Mouse (Mus musculus) layer of hippocampus, postnatal 25 days (tissue): ENCODE results near the gene Hoxd3. TPM values are rescaled to one million over a fixed set of nuclear protein-coding genes. Genes with fewer than 3 reads are reported as not detected.

ENCODE experiments used
- DNase-seq, 2 experiments: peaks; one replicate each; pipeline ENCODE4 v3.0.0; 2022; ENCODE audit warnings: mixed read lengths in 2 of 2, low spot score in 1 of 2; ENCODE audit errors: extremely low spot score in 1 of 2
- microRNA-seq, 2 experiments: library from miRNA; unstranded; fragments of <30 nt; microRNA quantifications; one replicate each; pipeline ENCODE4 v1.2.0; 2021
- total RNA-seq, 2 experiments: library from RNA; stranded (reverse); gene quantifications; 2 replicates each; pipeline ENCODE4 v1.2.3; 2021

Hoxd3 gene
- total RNA-seq, 2 experiments from 2014 or later: not detected

DNA sequence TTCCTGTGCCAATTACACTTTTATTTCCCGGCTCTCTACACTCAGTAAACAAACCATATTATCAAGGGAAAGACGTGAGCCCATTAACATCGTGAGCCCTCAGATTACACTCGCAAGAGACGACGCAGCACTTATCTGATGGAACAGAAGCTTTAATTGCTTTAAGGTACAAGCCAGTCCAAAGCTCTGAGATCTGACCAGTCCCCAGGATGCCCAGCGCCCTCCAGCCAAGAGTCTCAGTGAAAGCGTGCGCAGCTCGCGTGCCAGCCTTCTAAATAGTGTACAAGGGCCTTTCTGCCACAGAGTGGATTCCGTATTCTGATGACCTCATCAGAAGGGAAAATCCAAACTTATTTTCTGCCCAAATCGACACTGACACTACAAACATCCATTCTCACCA lies 50.2 kb downstream of the Hoxd3 start:
- no peak for DNase-seq

DNA sequence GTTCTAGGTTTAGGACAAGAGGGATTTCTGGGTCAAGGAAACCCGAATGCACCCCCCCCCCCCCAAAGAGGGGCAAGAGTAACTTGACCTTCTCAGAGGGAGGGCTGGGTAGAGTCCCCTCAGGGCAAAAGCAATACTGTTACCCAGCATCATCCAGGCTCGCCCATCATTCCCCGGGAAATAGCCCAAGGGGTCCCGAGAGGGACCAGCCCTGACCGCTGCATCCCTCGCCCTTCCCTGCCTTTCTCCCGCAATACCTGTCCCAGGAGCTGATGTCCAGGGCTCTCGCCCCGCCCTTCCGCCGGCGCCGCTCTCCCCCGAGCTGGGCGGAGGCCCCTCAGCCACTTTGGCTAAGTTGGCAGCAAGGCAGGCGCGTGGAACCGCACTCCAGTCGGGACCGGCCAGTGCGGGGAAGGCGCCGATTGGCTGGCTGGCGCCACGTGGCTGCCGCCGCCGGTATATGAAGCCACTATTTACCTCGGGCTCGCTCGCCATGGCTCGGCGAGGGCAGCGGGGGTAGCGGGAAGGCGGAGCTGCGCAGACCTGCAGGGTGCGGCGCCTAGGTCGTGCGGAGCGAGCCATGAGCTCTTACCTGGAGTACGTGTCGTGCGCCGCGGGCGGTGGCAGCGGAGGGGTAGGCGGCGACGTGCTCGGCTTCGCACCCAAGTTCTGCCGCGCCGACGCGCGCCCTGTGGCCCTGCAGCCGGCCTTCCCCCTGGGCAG lies 51.0 kb downstream of the Hoxd3 start, which contains the start of gene Hoxd1:
Gene Hoxd1 (plus strand): TSS at position 459 of the 723 bp plus-strand sequence.
- no peak for DNase-seq

DNA sequence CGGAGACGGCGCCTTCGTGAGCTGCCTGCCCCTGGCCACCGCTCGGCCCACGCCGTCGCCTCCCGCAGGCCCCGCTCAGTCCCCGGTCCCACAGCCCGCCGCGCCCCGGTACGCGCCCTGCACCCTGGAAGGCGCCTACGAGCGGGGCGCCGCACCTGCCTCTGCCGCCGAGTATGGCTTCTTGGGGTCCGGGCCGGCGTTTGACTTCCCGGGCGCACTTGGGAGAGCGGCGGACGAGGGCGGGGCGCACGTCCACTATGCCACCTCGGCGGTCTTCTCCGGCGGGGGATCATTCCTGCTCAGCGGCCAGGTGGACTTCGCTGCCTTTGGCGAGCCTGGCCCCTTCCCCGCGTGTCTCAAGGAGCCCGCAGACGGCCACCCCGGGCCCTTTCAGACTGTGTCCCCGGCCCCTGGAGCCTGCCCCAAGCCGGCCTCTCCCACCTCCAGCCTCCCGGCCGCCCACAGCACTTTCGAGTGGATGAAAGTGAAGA lies 51.6 kb downstream of the Hoxd3 start:
- no peak for DNase-seq

DNA sequence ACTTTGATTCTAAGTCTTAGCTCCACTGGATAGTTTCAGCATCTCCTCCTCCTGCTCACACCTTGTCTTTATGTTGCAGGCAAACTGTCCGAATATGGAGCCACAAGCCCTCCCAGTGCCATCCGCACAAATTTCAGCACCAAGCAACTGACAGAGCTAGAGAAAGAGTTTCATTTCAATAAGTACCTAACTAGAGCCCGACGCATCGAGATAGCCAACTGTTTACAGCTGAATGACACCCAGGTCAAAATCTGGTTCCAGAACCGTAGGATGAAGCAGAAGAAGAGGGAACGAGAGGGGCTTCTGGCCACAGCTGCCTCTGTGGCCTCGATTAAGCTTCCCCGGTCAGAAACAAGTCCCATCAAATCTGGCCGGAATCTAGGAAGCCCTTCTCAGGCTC lies 52.2 kb downstream of the Hoxd3 start:
- DNase-seq: no peak

DNA sequence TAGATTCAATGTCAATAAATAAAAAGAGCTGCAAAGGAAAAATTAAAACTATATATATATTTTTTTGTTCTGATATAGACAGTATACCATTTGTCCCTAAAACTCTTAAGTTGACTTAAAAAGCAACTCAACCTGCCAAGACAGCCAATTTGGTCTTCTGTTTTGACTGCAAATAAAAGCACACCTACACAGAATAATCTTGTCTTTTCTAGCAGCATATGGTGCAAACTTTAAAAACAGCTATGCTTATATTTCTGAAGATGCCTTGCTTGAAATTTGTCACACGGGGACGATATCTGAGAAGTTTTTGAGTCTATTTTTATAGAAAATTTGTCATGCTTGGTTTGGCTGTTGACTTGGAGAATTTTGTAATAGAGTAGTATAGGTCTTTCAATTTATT lies 62.6 kb downstream of the Hoxd3 start:
- no peak for DNase-seq

DNA sequence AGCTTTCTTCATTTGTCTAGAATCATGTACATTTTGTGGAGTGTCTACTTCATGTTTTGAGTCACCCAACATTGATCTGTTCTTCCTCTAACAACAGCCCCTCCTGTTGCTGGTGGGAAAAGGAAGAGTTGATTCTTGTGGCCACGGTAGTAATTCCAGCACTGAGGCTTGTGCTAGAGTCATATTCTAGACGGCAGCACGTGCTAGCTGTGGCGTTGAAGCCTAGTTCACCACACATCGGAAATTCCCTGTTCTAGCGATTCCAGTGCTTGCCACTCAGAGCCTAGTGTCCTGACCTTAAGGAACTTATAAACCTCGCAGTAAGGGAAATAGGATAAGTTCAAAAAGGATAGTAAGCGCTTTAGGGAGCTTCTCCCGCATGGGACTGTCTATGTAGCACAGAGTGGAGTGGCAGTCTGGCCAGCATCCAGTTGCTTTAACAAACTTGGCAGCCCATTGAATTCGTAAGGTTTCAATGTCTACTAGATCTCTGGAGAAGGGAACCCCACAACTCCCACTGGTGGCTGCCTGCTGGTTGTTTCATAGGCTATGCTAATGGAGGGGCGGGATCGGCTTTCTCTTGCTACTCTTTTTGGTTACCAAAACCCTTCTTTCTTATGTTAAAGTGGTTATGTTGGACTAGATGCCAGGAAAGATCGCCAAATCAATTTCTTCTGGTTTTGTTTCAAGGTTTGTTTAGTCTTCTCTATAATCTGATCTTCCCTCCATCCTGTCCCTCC lies 66.0 kb downstream of the Hoxd3 start:
- DNase-seq: no peak

DNA sequence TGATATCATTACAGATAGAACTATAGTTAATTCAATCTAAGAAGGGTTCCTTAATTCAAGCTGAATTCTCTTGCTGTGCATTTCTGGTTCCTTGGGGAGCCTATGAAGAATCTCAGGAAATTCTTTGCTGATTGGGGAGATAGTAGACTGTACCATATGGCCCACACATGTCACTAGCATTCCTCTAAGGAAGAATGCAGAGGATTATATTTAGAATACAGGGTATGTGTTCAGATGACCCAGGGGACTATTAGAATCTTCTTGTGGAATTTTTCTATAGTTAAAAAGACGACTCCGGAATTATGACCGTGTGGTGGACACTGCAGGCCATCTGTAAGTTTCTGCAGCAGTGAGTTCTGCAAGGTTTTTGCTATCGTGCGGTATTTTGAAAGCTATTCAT lies 69.7 kb downstream of the Hoxd3 start:
- no peak for DNase-seq

DNA sequence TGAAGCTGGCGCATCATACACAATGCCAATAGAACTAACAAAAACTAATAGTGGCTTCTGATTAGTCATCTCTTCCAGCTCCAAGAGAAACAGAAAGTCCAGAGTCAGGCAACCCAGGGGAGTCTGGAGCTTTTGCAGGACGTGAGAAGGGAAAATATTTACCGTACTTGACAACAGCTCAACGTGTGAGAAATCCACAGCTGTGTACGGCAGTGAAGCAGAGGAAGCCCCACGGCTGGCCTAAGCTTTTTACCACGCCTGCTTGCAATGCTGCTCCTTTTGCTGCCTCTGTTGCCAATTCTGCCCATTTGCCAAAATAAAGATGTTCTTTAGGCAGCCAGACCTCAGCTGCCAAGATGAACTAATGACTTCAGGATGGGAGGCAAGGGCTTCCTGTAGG lies 83.8 kb downstream of the Hoxd3 start:
- no peak for DNase-seq

Small RNA genes lying within 50 kb of the gene (microRNA-seq; reads per million reads assigned to microRNA genes)
- 0 reads per million in 2 experiments for gene Gm44463
- 7.6 to 20.4 reads per million in 2 experiments for gene Mir10b

Other genes starting within 250 kb of the Hoxd3 start
- 10 to 100 TPM; 52.6 to 53.5 TPM for gene Lnpk, start 132.5 kb upstream of the Hoxd3 start, total RNA-seq
- not detected for gene Evx2, start 52.4 kb upstream of the Hoxd3 start, total RNA-seq
- gene Hoxd13, start 43.6 kb upstream of the Hoxd3 start, total RNA-seq: not detected
- gene Hoxd12, start 36.9 kb upstream of the Hoxd3 start, total RNA-seq: not detected
- not detected for gene Hoxd11, start 32.4 kb upstream of the Hoxd3 start, total RNA-seq
- not detected for gene Hoxd10, start 20.0 kb upstream of the Hoxd3 start, total RNA-seq
- gene Hoxd9, start 14.2 kb upstream of the Hoxd3 start, total RNA-seq: not detected
- gene Hoxd8, start 7.3 kb upstream of the Hoxd3 start, total RNA-seq: not detected
- gene Hoxd4, start within 50 bp of the Hoxd3 start, total RNA-seq: not detected
- gene Gm28230, start 14.8 kb downstream of the Hoxd3 start, total RNA-seq: not detected
- gene Hoxd1, start 51.1 kb downstream of the Hoxd3 start, total RNA-seq: under 1 TPM; 0.20 to 0.26 TPM
- 10 to 100 TPM; 43.7 to 46.3 TPM for gene Mtx2, start 113.9 kb downstream of the Hoxd3 start, total RNA-seq